Mouse (Mus musculus) kidney, adult 2 months (tissue): ENCODE measurements at regions not wholly inside any gene's neighbourhood (a gene's known extent, or its start where the extent isn't known, plus 50 kb on each side); places are given as distances from the start of the nearest gene placed in this dataset.

Experiments used
- CTCF ChIP-seq: fragments of 200-500 bp; conservative IDR thresholded peaks from 2 replicates; pipeline ENCODE4 v1.5.1; 2011; ENCODE audit warnings: low read depth, mild to moderate bottlenecking, control low read depth, low read length, moderate library complexity, mixed read lengths; ENCODE audit not compliant: insufficient read depth, insufficient read length
- POLR2A ChIP-seq: fragments of 200-500 bp; IDR thresholded peaks from one replicate; pipeline ENCODE4 v1.6.1; 2011; ENCODE audit warnings: low read depth, low read length, control low read depth

GRCm38 (mm10) chr6:54760541-54760940 is 56.2 kb upstream of the Znrf2 start:
- no peak for TF ChIP-seq POLR2A
- no peak for TF ChIP-seq CTCF
